Mouse (Mus musculus): ENCODE measurements around the gene Dnajc24.

Gene Dnajc24

DNA sequence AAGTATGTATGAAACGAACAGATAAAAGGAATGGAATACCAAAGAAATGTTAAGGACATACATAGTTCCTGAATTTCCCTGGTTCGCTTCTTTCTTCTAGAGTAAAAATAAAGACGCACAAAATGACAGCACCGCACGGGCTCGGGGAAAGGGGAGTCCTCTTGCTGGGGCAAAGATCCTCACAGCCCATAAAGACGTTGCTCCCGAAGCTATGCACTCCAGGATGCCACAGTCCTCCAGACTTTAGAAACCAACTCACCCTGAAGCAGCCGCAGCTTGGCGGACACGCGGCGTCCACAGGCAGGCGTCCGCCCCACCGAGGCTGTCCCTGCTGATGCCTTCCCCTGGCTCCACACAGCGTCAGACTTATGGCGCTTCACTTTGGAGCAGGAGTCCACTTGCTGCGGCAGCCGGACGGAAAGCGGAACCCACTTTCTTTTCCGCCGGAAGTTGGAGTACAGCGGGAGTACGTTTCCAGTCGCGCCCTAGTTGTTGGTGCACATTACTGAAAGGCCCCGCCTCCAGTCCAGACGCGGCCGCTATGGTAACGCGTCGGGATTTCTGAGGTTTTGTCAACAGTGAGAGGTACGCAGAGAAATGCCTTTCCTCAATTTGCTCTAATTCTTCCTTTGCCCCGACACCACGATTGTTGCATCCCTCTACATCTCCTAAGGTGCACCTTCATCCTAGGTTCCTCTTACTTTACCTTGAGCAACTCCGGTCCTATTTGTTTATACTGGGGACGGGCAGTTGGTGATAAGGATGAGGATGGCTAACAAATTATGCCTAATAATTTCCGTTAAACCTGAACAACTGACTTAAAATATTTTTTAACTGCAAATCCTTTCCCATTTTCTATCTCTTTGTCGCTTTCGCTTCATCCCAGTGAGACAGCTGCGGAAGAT, at the start of gene Dnajc24:
TSS of gene Dnajc24 (minus strand) at position 715 of the 905 bp plus-strand sequence.
- peak; percentile 95 for DNase-seq (ENCODE audit: low read depth, low spot score)

DNA sequence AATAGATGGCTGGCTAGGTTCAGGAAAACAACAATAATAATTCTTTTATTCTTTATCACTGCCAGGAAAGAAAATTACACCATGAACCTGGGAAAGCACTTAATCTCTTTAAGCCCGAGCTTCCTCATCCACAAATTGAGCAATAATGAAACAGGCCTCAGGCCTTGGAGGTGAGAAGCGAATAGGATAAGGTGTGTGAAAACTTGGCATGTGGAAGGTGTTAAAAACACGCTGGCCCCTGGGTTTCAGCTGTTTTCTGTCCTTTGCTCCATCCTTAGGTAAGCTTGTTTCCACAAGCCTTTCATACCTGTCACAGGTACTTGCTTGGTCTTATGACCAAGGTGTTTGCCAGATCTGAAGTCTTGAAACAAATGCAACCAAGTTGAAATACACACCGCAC, 43.3 kb upstream of the Dnajc24 start:
- DNase-seq (ENCODE audit: low read depth, low spot score) = no peak

DNA sequence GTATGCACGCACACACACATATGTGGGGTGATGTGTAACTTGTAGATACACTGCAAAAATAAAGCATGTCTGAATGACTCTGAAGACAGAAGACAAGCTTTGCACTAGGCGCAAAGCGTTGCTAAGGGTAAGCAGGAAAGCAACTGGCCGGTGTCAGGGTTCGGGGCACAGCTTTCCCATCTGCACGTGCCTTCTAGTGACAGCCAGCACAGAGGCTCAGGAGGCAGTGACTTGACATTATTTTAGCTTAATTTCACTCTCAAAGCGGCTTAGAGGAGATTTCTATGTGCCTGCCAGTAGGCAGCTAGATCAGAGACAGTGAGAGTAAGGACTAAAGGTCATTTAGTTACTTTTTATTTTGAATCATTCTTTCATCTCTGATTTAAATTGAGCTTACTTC, 39.1 kb upstream of the Dnajc24 start:
- no peak for DNase-seq (ENCODE audit: low read depth, low spot score)

DNA sequence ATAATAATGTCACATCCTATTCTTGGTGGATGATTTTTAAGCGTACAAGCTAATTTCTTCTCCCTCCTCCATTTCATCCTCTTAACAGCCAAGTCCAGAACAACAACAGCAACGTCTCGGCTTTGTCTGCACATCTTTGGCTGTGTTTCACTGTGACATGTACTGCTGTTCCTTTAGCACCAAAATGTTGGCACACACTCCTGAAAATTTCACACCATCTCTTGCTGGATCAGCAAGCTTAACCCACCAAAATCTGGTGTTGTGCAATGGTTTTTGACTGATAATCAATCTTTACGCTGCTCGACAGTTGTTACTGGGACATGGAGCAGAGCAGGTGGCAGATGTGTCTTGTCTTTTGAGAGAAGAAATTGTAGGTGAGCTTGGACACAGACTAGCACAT, 38.6 kb upstream of the Dnajc24 start:
- DNase-seq (ENCODE audit: low read depth, low spot score) = no peak

DNA sequence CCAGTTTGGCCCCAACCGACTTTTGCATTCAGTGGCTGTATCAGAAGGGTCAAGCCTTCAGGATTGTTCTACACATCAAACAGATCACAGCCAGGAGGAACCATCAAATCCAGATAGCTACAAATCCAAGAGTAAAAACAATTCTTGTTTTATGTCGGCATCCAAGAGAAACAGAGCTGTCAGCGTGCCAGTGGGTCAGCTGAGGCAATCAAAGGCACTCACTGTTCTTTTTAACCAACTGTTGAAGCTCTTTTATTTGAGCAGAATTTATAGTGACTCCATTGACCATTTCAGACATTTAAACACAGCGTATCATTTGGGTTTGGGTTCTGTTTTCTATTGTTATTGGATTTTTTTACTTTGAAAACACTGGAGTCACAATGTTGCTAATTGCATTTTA, 34.9 kb upstream of the Dnajc24 start:
- DNase-seq (ENCODE audit: low read depth, low spot score) = peak; percentile 52

DNA sequence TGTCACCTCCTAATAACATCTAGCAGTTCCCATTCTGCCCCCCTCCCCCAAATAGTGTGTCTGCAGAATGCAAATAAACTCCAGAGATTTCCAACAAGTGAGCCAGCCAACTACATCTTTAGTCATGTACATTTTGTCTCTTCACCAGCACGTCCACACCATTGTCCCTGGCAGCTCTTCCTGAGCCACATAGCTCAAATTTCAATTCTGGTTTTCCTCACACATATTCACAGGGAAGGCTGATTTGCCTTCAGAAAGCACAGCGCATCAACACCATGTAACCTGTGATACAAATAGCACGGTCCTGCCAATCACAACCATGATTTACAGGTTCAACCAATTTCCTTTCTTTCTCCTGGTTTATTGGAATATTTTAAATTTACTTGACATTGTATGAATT, 21.5 kb upstream of the Dnajc24 start:
- DNase-seq (ENCODE audit: low read depth, low spot score) = no peak

DNA sequence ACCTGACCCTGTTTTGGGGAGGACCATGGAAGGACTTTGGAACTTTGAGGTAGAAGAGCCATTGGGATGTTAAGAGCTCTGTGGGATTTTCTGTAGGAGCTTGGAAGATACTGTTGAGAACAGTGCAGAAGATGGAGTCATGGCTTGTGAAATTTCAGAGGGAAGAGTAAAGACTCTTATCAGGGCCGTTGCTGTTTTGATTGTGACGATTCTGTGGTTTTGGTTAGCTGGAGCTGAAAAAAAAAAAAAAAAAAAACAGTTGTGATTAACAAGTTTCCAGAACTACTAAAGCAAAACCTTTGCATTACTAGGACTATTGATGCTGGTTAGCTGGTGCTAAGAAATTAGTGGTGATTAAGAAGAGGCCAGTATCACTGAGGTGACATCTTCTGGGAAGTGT, 5.1 kb upstream of the Dnajc24 start:
- DNase-seq (ENCODE audit: low read depth, low spot score) = no peak

DNA sequence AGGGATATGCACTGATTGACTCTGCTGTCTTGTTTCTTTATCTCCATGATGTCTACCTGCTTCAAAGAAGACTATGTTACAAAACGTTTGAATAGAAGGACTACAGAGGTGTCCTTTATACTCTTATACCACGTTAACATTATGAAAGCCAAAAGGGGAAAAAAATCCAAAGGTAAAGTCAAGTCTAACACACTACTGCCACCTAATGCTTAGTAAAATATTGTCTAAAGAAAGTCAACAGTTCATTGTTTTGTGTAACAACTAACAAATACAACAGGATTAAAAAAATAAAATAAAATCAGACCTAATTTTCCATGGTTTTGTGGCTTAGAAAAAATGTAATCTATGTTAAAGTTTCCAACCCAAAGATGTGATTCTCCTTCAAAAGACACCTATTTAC, 15.3 kb downstream of the Dnajc24 start:
- DNase-seq (ENCODE audit: low read depth, low spot score) = no peak

DNA sequence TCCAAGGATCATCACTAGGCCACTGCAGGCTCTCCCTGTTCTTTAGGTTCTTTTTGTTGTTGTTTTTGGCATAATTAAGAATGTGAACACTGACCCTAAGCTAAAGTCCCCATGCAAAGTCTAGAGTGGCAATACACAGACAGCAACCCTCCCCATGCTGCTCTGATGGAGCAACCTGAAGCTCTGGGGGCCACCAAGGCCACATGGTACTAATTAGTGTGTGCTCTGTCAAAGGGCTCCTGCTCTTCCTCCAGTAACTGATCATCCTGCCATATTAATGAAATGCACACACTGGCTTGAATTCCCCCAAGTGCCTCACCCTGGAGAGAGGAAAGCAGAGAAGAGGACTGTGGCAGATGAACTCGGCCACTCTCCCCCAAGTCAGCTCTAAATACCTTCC, 16.2 kb downstream of the Dnajc24 start:
- DNase-seq (ENCODE audit: low read depth, low spot score) = no peak

DNA sequence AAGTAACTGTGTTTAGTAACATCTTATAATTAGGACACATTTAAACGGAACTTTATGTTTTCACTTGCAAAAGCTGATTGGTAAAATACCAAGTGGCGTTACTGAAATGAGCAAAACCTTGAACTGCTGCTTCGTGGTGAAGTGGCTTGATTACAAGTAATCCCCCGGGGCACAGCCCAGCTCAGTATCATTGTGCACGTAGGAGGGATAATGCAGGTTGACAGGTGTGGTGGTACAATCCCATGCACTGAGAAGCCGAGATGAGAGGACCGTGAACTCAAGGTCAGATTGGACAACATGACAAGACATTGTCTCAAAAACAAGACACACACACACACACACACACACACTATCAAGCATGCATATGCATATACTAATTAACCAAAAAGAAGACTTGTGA, 18.1 kb downstream of the Dnajc24 start:
- DNase-seq (ENCODE audit: low read depth, low spot score) = no peak

DNA sequence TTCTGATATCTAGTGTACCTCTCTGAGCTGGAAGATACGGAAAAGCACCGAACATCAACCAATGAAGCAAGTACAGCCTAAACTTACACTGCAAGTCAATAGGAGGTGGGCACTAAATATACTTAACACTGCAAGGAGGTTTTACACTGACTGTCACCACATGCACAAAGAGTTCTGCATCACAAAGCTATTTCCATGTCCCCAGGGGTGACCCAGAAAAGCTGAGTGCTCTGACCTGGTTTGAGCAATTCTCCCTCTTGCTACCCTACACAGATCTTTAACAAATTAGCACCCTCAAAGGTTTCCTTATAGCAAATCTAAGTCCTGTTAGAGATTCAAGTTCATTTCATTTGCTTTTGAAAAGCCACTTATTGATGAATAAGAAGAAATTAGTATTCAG, 25.3 kb downstream of the Dnajc24 start:
- DNase-seq (ENCODE audit: low read depth, low spot score) = no peak

DNA sequence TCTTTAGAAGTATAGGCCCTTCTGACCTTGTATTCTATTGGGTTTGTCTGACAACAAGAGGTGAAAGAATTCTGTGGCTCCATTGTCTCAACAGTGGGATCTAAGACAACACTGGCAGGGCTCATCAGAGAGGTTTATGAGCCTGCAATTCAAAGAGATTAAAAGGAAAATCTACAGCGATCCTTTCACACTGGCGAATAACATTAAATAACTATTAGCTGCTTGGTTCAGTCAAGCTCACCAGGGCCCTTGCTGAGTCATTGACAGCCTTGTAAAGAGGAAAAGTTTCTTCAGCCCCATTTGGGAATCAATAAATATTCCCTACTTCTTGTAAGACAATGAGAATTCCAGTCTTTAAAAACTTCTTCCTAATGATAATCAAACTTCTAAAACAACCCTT, 29.4 kb downstream of the Dnajc24 start:
- DNase-seq (ENCODE audit: low read depth, low spot score) = no peak

DNA sequence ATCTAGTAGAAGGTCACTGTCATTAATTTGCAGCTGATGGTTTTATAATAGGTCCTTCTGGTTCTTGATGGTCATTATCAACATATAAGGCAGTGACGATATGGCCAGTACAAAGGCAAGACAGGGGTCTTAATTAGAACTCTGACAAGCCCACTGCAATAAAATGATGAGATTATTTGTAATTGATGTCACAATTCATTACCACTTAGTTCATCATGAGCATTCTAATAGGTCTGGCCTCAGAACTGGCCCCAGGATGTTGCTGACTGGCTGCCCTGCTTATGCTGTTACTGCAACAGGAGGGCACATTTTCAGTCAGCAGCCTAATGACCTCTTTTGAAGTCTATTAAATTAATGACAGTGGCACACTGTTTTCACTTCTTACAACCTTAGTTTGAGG, 39.9 kb downstream of the Dnajc24 start:
- DNase-seq (ENCODE audit: low read depth, low spot score) = no peak

DNA sequence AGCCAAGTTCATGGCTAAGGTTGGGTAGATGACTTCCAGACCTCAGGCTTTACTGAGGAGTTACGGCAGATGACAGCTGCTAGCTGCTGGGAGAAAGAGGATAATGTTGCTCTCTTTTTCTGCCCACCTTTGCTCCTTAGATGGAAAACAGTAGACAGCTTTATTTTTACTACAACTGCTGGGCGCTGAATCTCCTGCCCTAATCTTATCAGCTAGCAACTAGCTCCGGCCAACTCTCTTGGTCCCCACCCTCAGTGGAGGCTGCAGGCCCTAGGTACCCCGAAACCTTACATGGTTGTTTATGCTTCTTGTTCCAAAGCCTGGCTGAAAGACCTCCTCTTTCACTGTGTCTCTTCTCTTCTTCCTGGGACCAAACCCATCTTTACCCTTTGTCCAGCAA, 49.5 kb downstream of the Dnajc24 start:
- no peak for DNase-seq (ENCODE audit: low read depth, low spot score)

DNA sequence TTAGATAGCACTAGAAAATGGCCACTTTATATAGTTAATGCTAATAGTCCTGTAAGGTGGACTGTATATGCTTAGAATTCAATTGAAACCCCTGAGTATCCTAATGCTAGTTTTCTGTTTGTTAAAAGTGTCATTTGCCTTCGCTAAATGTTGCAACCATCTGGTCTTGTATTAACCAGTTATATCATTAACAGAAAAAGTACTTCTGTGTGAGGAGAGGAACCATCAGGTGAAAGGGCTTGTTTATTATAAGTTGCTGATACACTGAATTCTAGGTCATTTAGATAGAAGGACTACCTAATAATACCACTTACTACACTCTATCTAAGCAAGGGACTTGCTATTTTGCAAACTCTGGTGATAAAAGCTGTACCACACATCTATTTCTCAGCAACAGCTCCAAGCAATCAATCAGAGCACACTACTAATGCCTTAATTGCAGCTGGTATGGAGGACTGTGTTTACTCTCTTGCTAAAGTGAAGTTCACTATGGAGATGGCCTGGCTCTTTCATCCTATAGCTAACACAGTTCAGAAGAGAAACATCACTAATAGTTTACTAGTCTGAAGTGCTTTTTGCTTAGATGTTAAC, 51.9 kb downstream of the Dnajc24 start:
- DNase-seq (ENCODE audit: low read depth, low spot score) = no peak

DNA sequence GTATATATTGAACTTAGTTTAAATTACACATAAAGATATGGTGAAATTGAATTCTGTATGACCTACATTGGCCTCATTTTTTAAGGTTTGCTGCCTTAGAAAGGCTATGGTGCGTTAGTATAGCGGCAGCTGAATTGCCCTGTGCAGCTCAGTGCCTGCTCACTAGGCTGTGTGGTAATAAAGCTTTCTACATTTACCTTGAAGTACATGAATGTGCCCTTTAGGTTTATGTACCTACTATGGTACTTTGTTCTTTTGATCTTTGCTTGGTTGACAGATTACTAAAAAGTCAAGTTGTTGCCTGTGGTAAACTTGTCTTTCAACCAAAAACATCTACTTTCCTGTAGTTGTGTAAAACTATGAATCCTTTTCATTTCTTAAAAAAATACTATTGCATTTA, 53.2 kb downstream of the Dnajc24 start:
- DNase-seq (ENCODE audit: low read depth, low spot score) = no peak

DNA sequence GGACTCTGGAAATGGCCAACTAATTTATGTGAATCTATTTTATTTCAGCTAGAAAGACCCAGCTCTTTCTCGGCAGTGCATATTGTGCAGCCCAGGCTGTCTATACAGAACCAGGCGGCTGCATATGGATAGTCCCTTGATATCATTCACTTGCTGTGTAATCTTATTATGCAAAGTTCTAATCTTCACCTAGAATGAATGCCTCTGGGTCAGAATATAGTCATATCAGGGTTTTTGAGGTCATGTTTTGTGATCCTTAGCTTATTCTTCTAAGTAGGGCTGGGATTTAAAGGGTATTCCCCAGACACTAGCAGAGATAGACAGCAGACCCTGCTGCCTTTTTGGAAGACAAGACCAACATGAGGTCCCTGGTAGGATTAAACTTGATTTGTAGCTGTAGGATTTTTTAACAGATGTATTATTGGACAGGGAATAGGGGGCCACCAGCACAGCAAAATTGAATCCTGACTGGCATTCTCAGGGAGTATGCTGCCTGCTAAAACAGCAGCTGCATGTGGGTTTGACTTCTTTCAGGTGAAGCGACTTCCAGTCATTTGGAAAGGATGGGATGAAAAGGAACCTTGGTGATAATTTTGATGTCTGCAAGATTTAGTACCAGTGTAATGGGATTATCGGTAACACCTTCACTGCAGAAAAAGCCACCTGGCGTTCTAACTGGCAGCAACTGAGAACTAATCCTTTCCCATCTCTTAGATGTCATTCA, 85.6 kb downstream of the Dnajc24 start:
- no peak for DNase-seq (ENCODE audit: low read depth, low spot score)

Measured in telencephalon, adult 2 months (tissue).